Mouse (Mus musculus) CH12.LX (cell line): ENCODE data around the gene Sar1b.

Experiments used
- CTCF ChIP-seq, 2 experiments: IDR thresholded peaks in 1 of 2; conservative IDR thresholded peaks in 1 of 2; 2 replicates each; pipeline ENCODE4 v1.5.1; 2011 to 2012; ENCODE audit warnings: low read depth in 2 of 2, low read length in 2 of 2, improper control_type of control experiment in 1 of 2, inconsistent platforms in 1 of 2, mild to moderate bottlenecking in 1 of 2, moderate library complexity in 1 of 2
- POLR2A ChIP-seq: IDR thresholded peaks from 2 replicates; pipeline ENCODE4 v1.6.1; 2011; ENCODE audit warnings: low read depth, mild to moderate bottlenecking, improper control_type of control experiment, low read length
- USF1 ChIP-seq: IDR thresholded peaks from 2 replicates; pipeline ENCODE4 v1.6.1; 2014; ENCODE audit warnings: low read depth, mild to moderate bottlenecking, inconsistent platforms, low read length, improper control_type of control experiment

- no peak for TF ChIP-seq USF1
- no peak for TF ChIP-seq CTCF (conservative IDR thresholded peaks at IDR 0.05 in 1 of 2, IDR thresholded peaks at IDR 0.05 in 1 of 2; ENCODE audit: low read depth in 2 of 2, low read length in 2 of 2)
- no peak for TF ChIP-seq POLR2A
Observed at GRCm38 (mm10) chr11:51721066-51721465, 42.4 kb upstream of the Sar1b start.
